Mouse (Mus musculus) liver, adult 2 months (tissue): ENCODE results near the gene Fbxo27. TPM values are rescaled to one million over a fixed set of nuclear protein-coding genes. Genes with fewer than 3 reads are reported as not detected.

ENCODE experiments used
- DNase-seq: peaks from one replicate; pipeline ENCODE4 v3.0.0-alpha.2; 2011; ENCODE audit warnings: low read depth, low spot score; ENCODE audit errors: extremely low read depth
- H3K27ac ChIP-seq: fragments of 200-500 bp; replicated peaks from 2 replicates; pipeline ENCODE4 v1.5.1; 2012; ENCODE audit warnings: low read depth, mild to moderate bottlenecking, control low read depth, inconsistent platforms, low read length; ENCODE audit not compliant: insufficient read depth
- H3K27me3 ChIP-seq: fragments of 200-500 bp; 2 replicates; pipeline ENCODE4 v1.6.1; 2012; ENCODE audit warnings: mild to moderate bottlenecking, moderate library complexity, low read length, inconsistent platforms; ENCODE audit not compliant: control insufficient read depth, insufficient read depth
- H3K36me3 ChIP-seq: fragments of 200-500 bp; 2 replicates; pipeline ENCODE4 v1.6.1; 2012; ENCODE audit warnings: low read length, inconsistent platforms; ENCODE audit not compliant: control insufficient read depth, insufficient read depth
- H3K4me1 ChIP-seq: fragments of 200-500 bp; 2 replicates; pipeline ENCODE4 v1.6.1; 2011; ENCODE audit warnings: low read length; ENCODE audit not compliant: control insufficient read depth, insufficient read depth
- H3K4me3 ChIP-seq: fragments of 200-500 bp; 2 replicates; pipeline ENCODE4 v1.5.1; 2011; ENCODE audit warnings: low read depth, mild to moderate bottlenecking, control low read depth, low read length, moderate library complexity; ENCODE audit not compliant: insufficient read depth
- H3K79me2 ChIP-seq: fragments of 200-500 bp; 2 replicates; pipeline ENCODE4 v1.6.1; 2012; ENCODE audit warnings: inconsistent platforms, mild to moderate bottlenecking, low read length, moderate library complexity; ENCODE audit not compliant: control insufficient read depth, insufficient read depth
- H3K9ac ChIP-seq: fragments of 200-500 bp; 2 replicates; pipeline ENCODE4 v1.6.1; 2012; ENCODE audit warnings: low read depth, mild to moderate bottlenecking, control low read depth, inconsistent platforms, low read length
- CTCF ChIP-seq: fragments of 200-500 bp; IDR thresholded peaks from 2 replicates; pipeline ENCODE4 v1.5.1; 2011; ENCODE audit warnings: low read depth, low read length, control low read depth
- POLR2A ChIP-seq: fragments of 200-500 bp; IDR thresholded peaks from 2 replicates; pipeline ENCODE4 v1.6.1; 2011; ENCODE audit warnings: low read length, control low read depth; ENCODE audit not compliant: insufficient read depth; ENCODE audit errors: extremely low read depth
- WGBS: fragments of 180-500 bp; shearing (Covaris S2); methylation state at CpG from one replicate; pipeline ENCODE4 v1.1.7; 2018; 5-methylcytosine and 5-hydroxymethylcytosine counted together
- polyA plus RNA-seq: library from polyadenylated mRNA; depleted of rRNA; stranded (reverse); fragments of >200 nt; gene quantifications from 2 replicates; pipeline ENCODE4 v1.2.3, GENCODE M21; 2012; rRNA removed
- total RNA-seq: library from RNA; depleted of rRNA; stranded (reverse); fragments of >200 nt; gene quantifications from 2 replicates; pipeline ENCODE4 v1.2.3, GENCODE M21; 2014; rRNA removed

The Fbxo27 gene
- not detected in 2 replicates for total RNA-seq
- polyA plus RNA-seq = 0.16 and 0.19 TPM in 2 replicates

- no peaks in the 10 kb centered on the region for H3K79me2 ChIP-seq
- no peak within 1 kb of the TSS for H3K27ac ChIP-seq
- no peaks in the 10 kb centered on the region for H3K4me1 ChIP-seq
- H3K36me3 ChIP-seq = no peaks in the 10 kb centered on the region
- peak within 1 kb of the TSS; percentile 55; the same call in 1 of the 2 replicates for H3K4me3 ChIP-seq
- peaks cover 9% of the 10 kb centered on the region for H3K27me3 ChIP-seq
- DNase-seq = no peak
- peak within 1 kb of the TSS; percentile 45 for H3K9ac ChIP-seq
- TF ChIP-seq CTCF = no peak
- no peak for TF ChIP-seq POLR2A
- 46% methylated on average over 29 of the region's 30 CpGs for WGBS
Observed at GRCm38 (mm10) chr7:28692545-28693320, at the start of gene Fbxo27. Fbxo27 (plus strand) TSS chr7:28692849.

- peak overlapping the region; percentile 59 for H3K27ac ChIP-seq
- WGBS = 89% methylated on average over 6 of the region's 6 CpGs
Observed at GRCm38 (mm10) chr7:28645366-28645765, 47.3 kb upstream of the Fbxo27 start.

DNA sequence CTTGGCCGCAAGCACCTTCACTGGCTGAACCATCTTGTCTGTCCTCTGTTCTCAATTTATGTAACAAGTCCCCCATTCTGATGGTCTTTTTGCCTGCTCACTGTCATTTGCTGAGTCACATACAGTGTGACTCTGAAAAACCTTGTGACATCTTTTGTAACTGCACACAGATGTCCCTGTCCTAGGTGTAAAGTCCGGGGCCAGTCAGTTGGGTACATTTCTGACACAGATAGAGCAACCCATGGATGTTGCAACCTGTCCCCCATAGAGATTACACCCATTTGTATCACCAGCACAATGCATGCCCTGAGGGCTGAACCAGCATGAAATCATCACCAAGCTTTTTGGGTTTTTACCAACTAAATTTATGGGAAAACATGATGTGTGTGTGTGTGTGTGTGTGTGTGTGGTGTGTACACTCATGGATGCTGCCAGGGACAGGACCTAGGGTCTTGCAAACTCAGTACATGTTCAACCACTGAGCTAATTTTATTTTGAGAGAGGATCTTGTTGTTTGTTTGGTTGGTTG, 46.6 kb upstream of the Fbxo27 start:
- H3K36me3 ChIP-seq = no peaks in the 10 kb centered on the region
- TF ChIP-seq POLR2A (no peak), CTCF (no peak)
- no peak overlapping the region for H3K4me3 ChIP-seq
- no peaks in the 10 kb centered on the region for H3K79me2 ChIP-seq
- no peaks in the 10 kb centered on the region for H3K27me3 ChIP-seq
- peak overlapping the region; percentile 62 for H3K27ac ChIP-seq
- DNase-seq = peak; percentile 92
- H3K9ac ChIP-seq = no peak overlapping the region
- H3K4me1 ChIP-seq = peaks cover 6% of the 10 kb centered on the region; the same call in 1 of the 2 replicates
- WGBS = 44% methylated on average over 2 of the region's 2 CpGs

More at GRCm38 (mm10) chr7:28645366-28645765, 47.3 kb upstream of the Fbxo27 start:
- DNase-seq = no peak
- Histone ChIP-seq H3K4me1 (peaks cover 6% of the 10 kb centered on the region; the same call in 1 of the 2 replicates), H3K79me2 (no peaks in the 10 kb centered on the region), H3K27me3 (no peaks in the 10 kb centered on the region), H3K4me3 (no peak overlapping the region), H3K36me3 (no peaks in the 10 kb centered on the region), H3K9ac (no peak overlapping the region)
- TF ChIP-seq CTCF = no peak
- no peak for TF ChIP-seq POLR2A

DNA sequence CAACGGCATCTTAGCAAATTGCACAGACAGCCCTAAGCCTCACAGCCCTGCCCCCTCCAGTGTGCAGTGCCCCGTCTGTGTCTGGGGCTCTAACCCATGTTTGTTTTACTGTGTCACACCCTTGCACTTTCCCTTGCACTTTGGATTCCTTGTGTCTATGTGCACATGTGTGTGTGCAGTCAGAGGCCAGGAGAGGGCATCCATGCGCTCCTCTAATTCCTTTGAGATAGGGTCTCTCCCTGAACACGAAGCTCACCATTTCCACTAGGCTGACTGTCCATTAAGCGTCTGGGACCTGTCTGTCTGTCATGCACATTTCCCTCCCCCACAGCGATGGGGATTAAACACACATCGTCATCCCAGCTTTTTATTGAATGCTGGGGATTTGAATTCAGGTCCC, 45.6 kb upstream of the Fbxo27 start:
- peaks cover 6% of the 10 kb centered on the region; the same call in 1 of the 2 replicates for H3K4me1 ChIP-seq
- no peaks in the 10 kb centered on the region for H3K79me2 ChIP-seq
- TF ChIP-seq CTCF (no peak), POLR2A (no peak)
- no peaks in the 10 kb centered on the region for H3K27me3 ChIP-seq
- H3K36me3 ChIP-seq = no peaks in the 10 kb centered on the region
- no peak overlapping the region for H3K9ac ChIP-seq
- DNase-seq = no peak
- 53% methylated on average over 7 of the region's 7 CpGs for WGBS
- H3K27ac ChIP-seq = no peak overlapping the region
- no peak overlapping the region for H3K4me3 ChIP-seq

DNA sequence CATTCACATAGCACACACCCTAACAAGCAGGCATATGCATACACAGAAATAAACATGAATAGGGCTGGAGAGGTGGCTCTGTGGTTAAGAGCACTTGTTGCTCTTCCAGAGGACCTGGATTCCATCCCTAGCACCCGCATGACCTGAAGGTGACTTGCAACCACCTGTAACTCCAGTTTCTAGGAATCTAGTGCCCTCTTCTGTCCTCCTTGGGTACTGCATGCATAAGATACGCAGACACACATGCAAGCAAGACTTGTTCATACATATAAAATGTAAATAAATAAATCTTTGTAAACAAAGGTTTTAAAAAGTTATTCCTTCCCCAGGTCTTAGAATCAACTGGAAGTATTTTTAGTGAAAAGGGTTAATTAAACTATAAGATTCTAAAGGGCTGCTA, 41.5 kb upstream of the Fbxo27 start:
- no peak for DNase-seq
- WGBS = 94% methylated on average over 2 of the region's 2 CpGs
- H3K4me1 ChIP-seq = no peaks in the 10 kb centered on the region
- TF ChIP-seq CTCF (no peak), POLR2A (no peak)
- no peak overlapping the region for H3K27ac ChIP-seq
- H3K27me3 ChIP-seq = no peaks in the 10 kb centered on the region
- H3K36me3 ChIP-seq = no peaks in the 10 kb centered on the region
- H3K4me3 ChIP-seq = no peak overlapping the region
- H3K9ac ChIP-seq = no peak overlapping the region
- H3K79me2 ChIP-seq = no peaks in the 10 kb centered on the region

DNA sequence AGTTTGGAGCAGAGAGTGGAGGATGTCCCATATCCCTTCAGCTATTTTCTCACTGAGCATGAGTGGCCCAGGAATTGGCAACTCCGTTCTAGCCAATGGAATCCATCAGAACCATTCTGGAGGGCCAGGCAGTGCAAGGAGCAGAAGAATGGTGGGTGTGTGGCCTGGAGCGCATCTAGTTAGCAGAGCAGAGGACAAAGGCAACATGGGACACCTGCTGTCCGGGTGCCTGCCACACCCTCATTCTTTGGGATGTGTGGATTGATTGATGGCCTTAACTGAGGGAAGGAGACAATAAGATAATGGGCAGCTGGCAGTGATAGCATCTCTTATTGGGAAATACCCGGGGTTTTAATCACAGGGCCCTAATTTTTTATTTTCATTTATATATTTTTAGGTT, 36.2 kb upstream of the Fbxo27 start:
- H3K36me3 ChIP-seq = no peaks in the 10 kb centered on the region
- H3K9ac ChIP-seq = no peak overlapping the region
- WGBS = 75% methylated on average over 4 of the region's 4 CpGs
- H3K4me1 ChIP-seq = no peaks in the 10 kb centered on the region
- no peak overlapping the region for H3K27ac ChIP-seq
- H3K27me3 ChIP-seq = no peaks in the 10 kb centered on the region
- H3K4me3 ChIP-seq = no peak overlapping the region
- H3K79me2 ChIP-seq = no peaks in the 10 kb centered on the region
- TF ChIP-seq POLR2A = no peak
- TF ChIP-seq CTCF = no peak
- no peak for DNase-seq
